Mouse (Mus musculus) C2C12 (cell line): ENCODE measurements around the gene Slc17a6. TPM values are rescaled to one million over a fixed set of nuclear protein-coding genes. Genes with fewer than 3 reads are reported as not detected.
"Not testable (repeated sequence)": the region's sequence is repeated elsewhere in the genome, so short reads cannot be mapped to it uniquely, and the experiment has no call there.

Experiments
- H3K27me3 ChIP-seq: one replicate; pipeline ENCODE4 v1.6.1; 2011; ENCODE audit not compliant: control insufficient read depth, insufficient read depth, insufficient read length
- H3K36me3 ChIP-seq: one replicate; pipeline ENCODE4 v1.6.1; 2011; ENCODE audit not compliant: control insufficient read depth, insufficient read depth
- H3K4me3 ChIP-seq: one replicate; pipeline ENCODE4 v1.5.1; 2011; ENCODE audit warnings: mild to moderate bottlenecking, control low read depth; ENCODE audit not compliant: poor library complexity, insufficient read depth, severe bottlenecking
- H3K79me2 ChIP-seq: one replicate; pipeline ENCODE4 v1.6.1; 2011; ENCODE audit not compliant: control insufficient read depth, insufficient read depth
- H3K79me3 ChIP-seq: one replicate; pipeline ENCODE4 v1.6.1; 2011; ENCODE audit warnings: low read depth, control low read depth
- H3ac ChIP-seq: one replicate; pipeline ENCODE3; 2011; ENCODE audit warnings: low read depth; ENCODE audit not compliant: control insufficient read depth, insufficient read length
- CEBPB ChIP-seq: IDR thresholded peaks from one replicate; pipeline ENCODE4 v1.6.1; 2011; ENCODE audit warnings: low read depth, mild to moderate bottlenecking, control low read depth, moderate library complexity
- CTCF ChIP-seq: IDR thresholded peaks from one replicate; pipeline ENCODE4 v1.5.1; 2011; ENCODE audit not compliant: control insufficient read depth, insufficient read depth, insufficient read length
- FOSL1 ChIP-seq: IDR thresholded peaks from one replicate; pipeline ENCODE4 v1.8.0; 2011; ENCODE audit warnings: mild to moderate bottlenecking, low read length; ENCODE audit not compliant: poor library complexity, insufficient read depth, severe bottlenecking
- MAX ChIP-seq: IDR thresholded peaks from one replicate; pipeline ENCODE4 v1.6.1; 2011; ENCODE audit warnings: mild to moderate bottlenecking, control low read depth
- MYOD1 ChIP-seq: IDR thresholded peaks from one replicate; pipeline ENCODE4 v1.6.1; 2011; ENCODE audit warnings: low read depth; ENCODE audit not compliant: control insufficient read depth, insufficient read length
- MYOG ChIP-seq: IDR thresholded peaks from one replicate; pipeline ENCODE4 v1.6.1; 2011; ENCODE audit not compliant: control insufficient read depth, insufficient read length; ENCODE audit errors: extremely low read depth
- USF1 ChIP-seq: IDR thresholded peaks from one replicate; pipeline ENCODE4 v1.6.1; 2011; ENCODE audit warnings: low read depth, mild to moderate bottlenecking, control low read depth, moderate library complexity
- polyA plus RNA-seq: library from polyadenylated mRNA; unstranded; fragments of >200 nt; fragmentation: generic; extraction: Trizol; gene quantifications from one replicate; pipeline ENCODE4 v1.2.1, GENCODE M21; 2012; ENCODE audit warnings: missing spikeins

Slc17a6 gene
- polyA plus RNA-seq, 1 experiment: 0.05 TPM

- Histone ChIP-seq H3K4me3 (no peak overlapping the region), H3K36me3 (no peaks in the 10 kb centered on the region), H3K79me3 (no peaks in the 10 kb centered on the region), H3K27me3 (no peaks in the 10 kb centered on the region), H3K79me2 (no peaks in the 10 kb centered on the region), H3ac (no peak overlapping the region)
- TF ChIP-seq MYOD1 (no peak), MAX (no peak), USF1 (no peak), FOSL1 (no peak), CTCF (no peak), CEBPB (no peak), MYOG (no peak)
These were observed 40.6 kb downstream of the Slc17a6 start for GRCm38 (mm10) chr7:51662441-51662840.

- H3K36me3 ChIP-seq: no peaks in the 10 kb centered on the region
- no peaks in the 10 kb centered on the region for H3K27me3 ChIP-seq
- H3ac ChIP-seq: no peak overlapping the region
- H3K4me3 ChIP-seq: no peak overlapping the region
- no peaks in the 10 kb centered on the region for H3K79me3 ChIP-seq
- TF ChIP-seq MAX (no peak), USF1 (no peak), MYOD1 (no peak), FOSL1 (no peak), CEBPB (no peak), CTCF (no peak)
- no peaks in the 10 kb centered on the region for H3K79me2 ChIP-seq
These were observed 71.9 kb downstream of the Slc17a6 start for GRCm38 (mm10) chr7:51693539-51694217.

GRCm38 (mm10) chr7:51694452-51694851 lies 72.6 kb downstream of the Slc17a6 start:
- Histone ChIP-seq H3ac (no peak overlapping the region), H3K27me3 (no peaks in the 10 kb centered on the region), H3K79me2 (no peaks in the 10 kb centered on the region), H3K79me3 (no peaks in the 10 kb centered on the region), H3K4me3 (no peak overlapping the region), H3K36me3 (no peaks in the 10 kb centered on the region)
- TF ChIP-seq MYOG: no peak
- no peak for TF ChIP-seq USF1
- TF ChIP-seq CEBPB: no peak
- TF ChIP-seq FOSL1: no peak
- no peak for TF ChIP-seq MAX
- TF ChIP-seq MYOD1: no peak
- TF ChIP-seq CTCF: no peak

GRCm38 (mm10) chr7:51709508-51709907 lies 87.7 kb downstream of the Slc17a6 start:
- Histone ChIP-seq H3K4me3 (no peak overlapping the region), H3K36me3 (no peaks in the 10 kb centered on the region), H3K27me3 (no peaks in the 10 kb centered on the region), H3K79me3 (no peaks in the 10 kb centered on the region), H3ac (no peak overlapping the region), H3K79me2 (no peaks in the 10 kb centered on the region)
- TF ChIP-seq MAX (no peak), MYOG (no peak), CTCF (no peak), FOSL1 (no peak), USF1 (no peak)

GRCm38 (mm10) chr7:51710346-51710745 lies 88.5 kb downstream of the Slc17a6 start:
- not testable (repeated sequence) for H3K36me3 ChIP-seq, H3K4me3 ChIP-seq, H3K79me2 ChIP-seq, H3K27me3 ChIP-seq, H3ac ChIP-seq, H3K79me3 ChIP-seq

- no peaks in the 10 kb centered on the region for H3K27me3 ChIP-seq
- no peaks in the 10 kb centered on the region for H3K36me3 ChIP-seq
- no peak overlapping the region for H3K4me3 ChIP-seq
These were observed 94.0 kb downstream of the Slc17a6 start for GRCm38 (mm10) chr7:51715771-51716170.

More at GRCm38 (mm10) chr7:51715771-51716170, 94.0 kb downstream of the Slc17a6 start:
- no peaks in the 10 kb centered on the region for H3K79me3 ChIP-seq
- H3K79me2 ChIP-seq: no peaks in the 10 kb centered on the region
- TF ChIP-seq MAX (no peak), FOSL1 (no peak)
- H3ac ChIP-seq: no peak overlapping the region

Other genes with a start within 250 kb of the Slc17a6 start
- 0.12 TPM for gene Ano5, start 111.0 kb upstream of the Slc17a6 start, polyA plus RNA-seq
- 14.0 TPM for gene Gas2, start 240.0 kb downstream of the Slc17a6 start, polyA plus RNA-seq
- 14.2 TPM for gene Fancf, start 240.3 kb downstream of the Slc17a6 start, polyA plus RNA-seq